Mouse (Mus musculus) C2C12 (cell line): ENCODE results near the gene Acp7.

ENCODE experiments used
- CEBPB ChIP-seq: IDR thresholded peaks from one replicate; pipeline ENCODE4 v1.6.1; 2011; ENCODE audit warnings: low read depth, mild to moderate bottlenecking, control low read depth, moderate library complexity
- CTCF ChIP-seq: IDR thresholded peaks from one replicate; pipeline ENCODE4 v1.5.1; 2011; ENCODE audit not compliant: control insufficient read depth, insufficient read depth, insufficient read length
- MAX ChIP-seq: IDR thresholded peaks from one replicate; pipeline ENCODE4 v1.6.1; 2011; ENCODE audit warnings: mild to moderate bottlenecking, control low read depth
- MYOD1 ChIP-seq: IDR thresholded peaks from one replicate; pipeline ENCODE4 v1.6.1; 2011; ENCODE audit warnings: low read depth; ENCODE audit not compliant: control insufficient read depth, insufficient read length
- USF1 ChIP-seq: IDR thresholded peaks from one replicate; pipeline ENCODE4 v1.6.1; 2011; ENCODE audit warnings: low read depth, mild to moderate bottlenecking, control low read depth, moderate library complexity

- TF ChIP-seq CTCF = no peak
- TF ChIP-seq MAX = no peak
- no peak for TF ChIP-seq USF1
- no peak for TF ChIP-seq CEBPB
- TF ChIP-seq MYOD1 = peak; percentile 65
Measured at GRCm38 (mm10) chr7:28557708-28558107, 73.4 kb downstream of the Acp7 start.
